26 mouse cellular contexts compared by ENCODE assay signal in genomic region chr19:46715016-46715415, GRCm38 (mm10). TPM values are rescaled to one million over a fixed set of nuclear protein-coding genes. Genes with fewer than 3 reads are reported as not detected.
DNase-seq lines count a peak whose midpoint lies in the region; ATAC-seq and TF ChIP-seq lines count a peak whose summit lies in the region.
"Had no signal": no experiment of that assay in that cellular context is flagged by ENCODE, and none has a peak within 500 bp of the region (broad histone marks: within the 10 kb centered on the region; RNA-seq: fewer than 3 reads in every experiment).

No protein-coding gene starts in this region.

- no peak overlapping the region for H3K4me2 ChIP-seq in liver, postnatal 0 days (ENCODE audit: low read depth, low read length)
- H3K4me2 ChIP-seq in liver, embryonic 12.5 days: no peak overlapping the region
- H3K4me2 ChIP-seq: embryonic facial prominence, embryonic 12.5 days; forebrain, embryonic 13.5 days; forebrain, embryonic 15.5 days had no signal

- H3K27ac ChIP-seq in liver, postnatal 0 days (ENCODE audit: low read depth): peak overlapping the region; percentile 50; the same call in 1 of the 2 replicates
- no peak overlapping the region for H3K27ac ChIP-seq in liver, embryonic 12.5 days
- H3K27ac ChIP-seq: embryonic facial prominence, embryonic 10.5 days; embryonic facial prominence, embryonic 12.5 days; forebrain, embryonic 13.5 days; forebrain, embryonic 15.5 days had no signal

- no peak for ATAC-seq in liver, postnatal 0 days
- ATAC-seq in liver, embryonic 12.5 days: no peak
- ATAC-seq: activated CD4-positive, CD25-positive, alpha-beta regulatory T cell, adult 4 months; CD4-positive, CD25-positive, alpha-beta regulatory T cell, adult 4 months; forebrain, embryonic 13.5 days; forebrain, embryonic 15.5 days; forebrain, postnatal 0 days; Patski had no signal

- no peak overlapping the region for H3K9ac ChIP-seq in liver, postnatal 0 days (replicated peaks)
- no peak overlapping the region for H3K9ac ChIP-seq in liver, embryonic 12.5 days
- H3K9ac ChIP-seq: embryonic facial prominence, embryonic 12.5 days; forebrain, embryonic 13.5 days; forebrain, embryonic 15.5 days; forebrain, postnatal 0 days had no signal

- TF ChIP-seq EP300 in liver, postnatal 0 days (IDR thresholded peaks at IDR 0.05; ENCODE audit: low read depth): no peak

- no peaks in the 10 kb centered on the region for H3K27me3 ChIP-seq in liver, postnatal 0 days (ENCODE audit: insufficient read depth, low read length)
- no peaks in the 10 kb centered on the region for H3K27me3 ChIP-seq in liver, embryonic 12.5 days (replicated peaks)
- H3K27me3 ChIP-seq: CH12.LX; embryonic facial prominence, embryonic 12.5 days; forebrain, embryonic 13.5 days; forebrain, embryonic 15.5 days had no signal

- no peaks in the 10 kb centered on the region for H3K9me3 ChIP-seq in liver, postnatal 0 days (ENCODE audit: low read length)
- no peaks in the 10 kb centered on the region for H3K9me3 ChIP-seq in liver, embryonic 12.5 days (replicated peaks)
- H3K9me3 ChIP-seq: forebrain, embryonic 15.5 days had no signal

- peak; percentile 74 to 81 for DNase-seq in adrenal gland, adult (ENCODE audit: inconsistent age in 2 of 2, low spot score in 1 of 2)
- no peak for DNase-seq in adrenal gland, postnatal 25 days
- peak; percentile 49 for DNase-seq in adrenal gland, postnatal 10 days
- DNase-seq in adrenal gland, adult 2 months: no peak
- DNase-seq in liver, postnatal 0 days: no peak
- no peak for DNase-seq in kidney, postnatal 4 days
- DNase-seq: B cell, adult 2 months; cerebellum, adult 11-12 months; cerebellum, adult 2 months; cerebellum, adult 9-10 months; cerebellum, postnatal 10 days; cerebellum, postnatal 25 days; forebrain, postnatal 0 days had no signal

- no peaks in the 10 kb centered on the region for H3K4me1 ChIP-seq in liver, postnatal 0 days (ENCODE audit: insufficient read depth)
- 0 out of 2 replicates have a peak, but pooled peaks cover 4% of the 10 kb centered on the region for H3K4me1 ChIP-seq in liver, embryonic 12.5 days
- H3K4me1 ChIP-seq: embryonic facial prominence, embryonic 10.5 days; embryonic facial prominence, embryonic 12.5 days; forebrain, embryonic 13.5 days; forebrain, embryonic 15.5 days had no signal

- H3K4me3 ChIP-seq in liver, postnatal 0 days (ENCODE audit: low read depth, low read length): no peak overlapping the region
- no peak overlapping the region for H3K4me3 ChIP-seq in liver, embryonic 12.5 days
- H3K4me3 ChIP-seq: embryonic facial prominence, embryonic 10.5 days; embryonic facial prominence, embryonic 12.5 days; forebrain, embryonic 13.5 days; forebrain, embryonic 15.5 days had no signal

- 68% methylated on average over 8 of the region's 8 CpGs for WGBS in liver, postnatal 0 days (ENCODE audit: insufficient replicate concordance)
- WGBS in liver, embryonic 12.5 days (ENCODE audit: insufficient replicate concordance): 76% methylated on average over 8 of the region's 8 CpGs

- TF ChIP-seq CTCF in liver, postnatal 0 days (IDR thresholded peaks at IDR 0.05; ENCODE audit: low read depth): no peak

- H3K36me3 ChIP-seq in liver, postnatal 0 days (replicated peaks; ENCODE audit: insufficient read depth, low read length): peaks cover 17% of the 10 kb centered on the region; the same call in 1 of the 2 replicates
- peaks cover 23% of the 10 kb centered on the region for H3K36me3 ChIP-seq in liver, embryonic 12.5 days
- H3K36me3 ChIP-seq: forebrain, embryonic 15.5 days; G1E had no signal

RNA-seq across cellular contexts. Expression of gene As3mt, which starts 7.8 kb away (rescaled TPM):
- 86.5 and 93.0 TPM in 2 replicates for total RNA-seq in adrenal gland, postnatal 25 days (2021)
- 10 to 100 TPM; 55.2 to 62.9 TPM for total RNA-seq in adrenal gland, postnatal 10 days (2021)
- 10 to 100 TPM; 89.0 to 94.8 TPM for total RNA-seq in adrenal gland, adult 2 months (2021)
- polyA plus RNA-seq in adrenal gland, adult 2 months (2012; rRNA removed): 11.3 and 14.3 TPM in 2 replicates
- 28.4 and 30.1 TPM in 2 replicates for polyA plus RNA-seq in liver, postnatal 0 days (2015; fragmentation: Nextera tagmentation; extraction: Ambion mirVana)
- 18.5 and 20.1 TPM in 2 replicates for polyA plus RNA-seq in liver, embryonic 12.5 days (2016; fragmentation: Nextera tagmentation; extraction: Ambion mirVana)
- polyA plus RNA-seq: G1E had no signal

RNA-seq across cellular contexts. Expression of gene Borcs7, which starts 25.3 kb away (rescaled TPM):
- total RNA-seq in adrenal gland, postnatal 25 days (2021): 14.4 and 18.0 TPM in 2 replicates
- total RNA-seq in adrenal gland, postnatal 10 days (2021): 10 to 100 TPM; 13.2 to 13.9 TPM
- 10 to 100 TPM; 13.5 to 14.5 TPM for total RNA-seq in adrenal gland, adult 2 months (2021)
- 2.3 and 2.9 TPM in 2 replicates for polyA plus RNA-seq in adrenal gland, adult 2 months (2012; rRNA removed)
- polyA plus RNA-seq in liver, postnatal 0 days (2015; fragmentation: Nextera tagmentation; extraction: Ambion mirVana): 6.6 and 7.1 TPM in 2 replicates
- polyA plus RNA-seq in liver, embryonic 12.5 days (2016; fragmentation: Nextera tagmentation; extraction: Ambion mirVana): 7.4 and 7.7 TPM in 2 replicates

RNA-seq across cellular contexts. Expression of gene Cyp17a1, which starts 42.0 kb away (rescaled TPM):
- 1.2 and 1.9 TPM in 2 replicates for total RNA-seq in adrenal gland, postnatal 25 days (2021)
- total RNA-seq in adrenal gland, postnatal 10 days (2021): 1 to 10 TPM; 1.3 to 9.6 TPM
- 1 to 10 TPM; 1.7 to 3.0 TPM for total RNA-seq in adrenal gland, adult 2 months (2021)
- 0.18 and 0.19 TPM in 2 replicates for polyA plus RNA-seq in adrenal gland, adult 2 months (2012; rRNA removed)
- polyA plus RNA-seq in liver, postnatal 0 days (2015; fragmentation: Nextera tagmentation; extraction: Ambion mirVana): 3.3 and 5.8 TPM in 2 replicates
- 0.06 TPM in 1 of 2 replicates, not detected in the other for polyA plus RNA-seq in liver, embryonic 12.5 days (2016; fragmentation: Nextera tagmentation; extraction: Ambion mirVana)
- total RNA-seq: CH12.LX; forebrain, postnatal 0 days had no signal
- polyA plus RNA-seq: activated CD4-positive, CD25-positive, alpha-beta regulatory T cell, adult 4 months; brain, embryonic 14.5 days; CD4-positive, CD25-positive, alpha-beta regulatory T cell, adult 4 months; cortical plate, adult 2 months; embryonic facial prominence, embryonic 10.5 days; forebrain, embryonic 11.5 days; forebrain, embryonic 13.5 days; forebrain, embryonic 15.5 days; forebrain, postnatal 0 days; G1E; Patski had no signal

RNA-seq across cellular contexts. Expression of gene Cnnm2, which starts 46.4 kb away (rescaled TPM):
- 19.5 and 20.9 TPM in 2 replicates for total RNA-seq in adrenal gland, postnatal 25 days (2021)
- total RNA-seq in adrenal gland, postnatal 10 days (2021): 10 to 100 TPM; 13.2 to 23.4 TPM
- 10 to 100 TPM; 33.4 to 40.7 TPM for total RNA-seq in adrenal gland, adult 2 months (2021)
- 34.9 and 49.2 TPM in 2 replicates for polyA plus RNA-seq in adrenal gland, adult 2 months (2012; rRNA removed)
- polyA plus RNA-seq in liver, postnatal 0 days (2015; fragmentation: Nextera tagmentation; extraction: Ambion mirVana): 1.6 and 2.0 TPM in 2 replicates
- polyA plus RNA-seq in liver, embryonic 12.5 days (2016; fragmentation: Nextera tagmentation; extraction: Ambion mirVana): 1.6 and 2.5 TPM in 2 replicates

Comparison
In these comparisons a context has a peak if more than half of its experiments do, and no peak if none do; other contexts are left out.
1. DNase-seq: peak in adrenal gland, adult (2 of 2) and adrenal gland, postnatal 10 days (single experiment); none in adrenal gland, postnatal 25 days (single experiment), adrenal gland, adult 2 months (single experiment), liver, postnatal 0 days (single experiment) and kidney, postnatal 4 days (0 of 2).